Mouse (Mus musculus) B cell, adult 2 months (primary cell): ENCODE measurements around the gene Ccl6.

ENCODE experiments used
- DNase-seq, 2 experiments: peaks; one replicate each; pipeline ENCODE4 v3.0.0; 2022

Gene Ccl6

GRCm38 (mm10) chr11:83592853-83593252 is at the start of gene Ccl6:
Gene Ccl6 (minus strand): TSS chr11:83593087.
- no peak for DNase-seq

GRCm38 (mm10) chr11:83641216-83641615 is 48.3 kb upstream of the Ccl6 start:
- peak; percentile 48 to 52 for DNase-seq

- DNase-seq = peak; percentile 74 to 84
Measured at GRCm38 (mm10) chr11:83640141-83640540, 47.3 kb upstream of the Ccl6 start.

GRCm38 (mm10) chr11:83639533-83639932 is 46.6 kb upstream of the Ccl6 start:
- peak; percentile 65 to 73 for DNase-seq

GRCm38 (mm10) chr11:83638934-83639333 is 46.0 kb upstream of the Ccl6 start:
- DNase-seq = peak; percentile 23 to 25

- no peak for DNase-seq
Measured at GRCm38 (mm10) chr11:83636742-83637235, 43.9 kb upstream of the Ccl6 start.

GRCm38 (mm10) chr11:83634898-83635297 is 42.0 kb upstream of the Ccl6 start:
- DNase-seq = no peak

- DNase-seq = no peak
Measured at GRCm38 (mm10) chr11:83634425-83634824, 41.5 kb upstream of the Ccl6 start.

GRCm38 (mm10) chr11:83632744-83633143 is 39.9 kb upstream of the Ccl6 start:
- peak; percentile 37 to 47 for DNase-seq

GRCm38 (mm10) chr11:83631065-83631464 is 38.2 kb upstream of the Ccl6 start:
- no peak for DNase-seq

- no peak for DNase-seq
Measured at GRCm38 (mm10) chr11:83630630-83631029, 37.7 kb upstream of the Ccl6 start.

GRCm38 (mm10) chr11:83628808-83629207 is 35.9 kb upstream of the Ccl6 start:
- no peak for DNase-seq

- no peak for DNase-seq
Measured at GRCm38 (mm10) chr11:83623586-83623985, 30.7 kb upstream of the Ccl6 start.

GRCm38 (mm10) chr11:83619037-83619436 is 26.1 kb upstream of the Ccl6 start:
- no peak for DNase-seq

- no peak for DNase-seq
Measured at GRCm38 (mm10) chr11:83618238-83618637, 25.4 kb upstream of the Ccl6 start.

GRCm38 (mm10) chr11:83616586-83616985 is 23.7 kb upstream of the Ccl6 start:
- no peak for DNase-seq

GRCm38 (mm10) chr11:83610900-83611299 is 18.0 kb upstream of the Ccl6 start:
- peak in 1 of 2 experiments; percentile 6 for DNase-seq

GRCm38 (mm10) chr11:83606396-83606795 is 13.5 kb upstream of the Ccl6 start:
- no peak for DNase-seq

GRCm38 (mm10) chr11:83605535-83605934 is 12.6 kb upstream of the Ccl6 start:
- no peak for DNase-seq

- no peak for DNase-seq
Measured at GRCm38 (mm10) chr11:83604698-83605097, 11.8 kb upstream of the Ccl6 start.

- DNase-seq = no peak
Measured at GRCm38 (mm10) chr11:83603399-83603798, 10.5 kb upstream of the Ccl6 start.

GRCm38 (mm10) chr11:83600576-83600975 is 7.7 kb upstream of the Ccl6 start:
- no peak for DNase-seq

- DNase-seq = no peak
Measured at GRCm38 (mm10) chr11:83598991-83599390, 6.1 kb upstream of the Ccl6 start.

GRCm38 (mm10) chr11:83598207-83598837 is 5.4 kb upstream of the Ccl6 start:
- no peak for DNase-seq

- DNase-seq = no peak
Measured at GRCm38 (mm10) chr11:83597796-83598195, 4.9 kb upstream of the Ccl6 start.
